Mouse (Mus musculus) heart, adult 8-10 months (tissue): ENCODE measurements around the gene Ormdl1. TPM values are rescaled to one million over a fixed set of nuclear protein-coding genes. Genes with fewer than 3 reads are reported as not detected.
"Not testable (repeated sequence)": the region's sequence is repeated elsewhere in the genome, so short reads cannot be mapped to it uniquely, and the experiment has no call there.

Source experiments
- DNase-seq: peaks from one replicate; pipeline ENCODE4 v3.0.0; 2022; ENCODE audit warnings: low spot score
- total RNA-seq, 4 experiments: library from RNA; stranded (reverse); gene quantifications; 2 replicates each; pipeline ENCODE4 v1.2.4; 2022

The Ormdl1 gene
- total RNA-seq = 10 to 100 TPM; 11.6 to 16.9 (median 16.3) TPM

DNA sequence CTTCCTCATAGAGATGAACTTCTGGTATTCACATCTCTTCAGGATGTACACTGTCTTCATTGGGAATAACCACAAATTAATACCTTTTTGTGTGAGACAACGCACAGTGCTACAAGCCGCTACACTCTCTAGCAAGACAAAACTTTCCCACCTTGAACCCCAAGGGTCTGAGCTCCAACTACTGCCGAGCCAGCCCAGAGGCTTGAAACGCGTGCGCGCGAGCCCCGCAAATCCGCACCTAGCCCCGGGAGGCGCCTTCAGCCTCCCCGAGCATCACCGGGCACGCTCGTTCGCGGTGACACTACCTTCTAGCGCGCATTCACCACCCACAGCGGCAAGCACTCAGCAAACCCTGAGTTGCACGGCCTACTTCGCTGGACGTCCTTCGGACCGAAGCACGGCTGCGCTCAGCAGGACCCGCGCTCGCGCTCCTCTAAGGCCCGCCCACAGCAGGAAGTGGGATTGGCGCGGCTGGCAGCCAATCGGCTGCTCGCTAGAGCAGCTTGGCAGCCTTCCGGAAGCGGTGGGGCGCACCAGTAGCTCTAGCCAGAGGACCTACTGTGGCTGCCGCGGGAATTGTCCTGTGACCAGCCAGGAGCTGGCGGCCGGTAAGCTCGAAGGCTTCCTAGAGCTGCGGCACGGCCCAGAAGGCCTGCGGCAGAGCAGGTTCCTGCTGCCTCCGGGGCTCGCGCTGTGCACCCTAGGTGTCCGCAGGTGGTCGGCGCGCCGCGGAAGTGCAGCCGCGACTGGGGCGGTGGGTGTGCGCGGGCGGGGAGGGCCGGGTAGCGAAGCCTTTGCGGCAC, at the start of gene Ormdl1, which contains the start of the genes Pms1 and Gm28778:
Gene Ormdl1 (plus strand): TSS at position 515 of the 803 bp plus-strand sequence.
Gene Pms1 (minus strand): TSS at position 438 of the 803 bp plus-strand sequence.
Gene Gm28778 (plus strand): TSS at position 531 of the 803 bp plus-strand sequence.
- DNase-seq = peak; percentile 95

DNA sequence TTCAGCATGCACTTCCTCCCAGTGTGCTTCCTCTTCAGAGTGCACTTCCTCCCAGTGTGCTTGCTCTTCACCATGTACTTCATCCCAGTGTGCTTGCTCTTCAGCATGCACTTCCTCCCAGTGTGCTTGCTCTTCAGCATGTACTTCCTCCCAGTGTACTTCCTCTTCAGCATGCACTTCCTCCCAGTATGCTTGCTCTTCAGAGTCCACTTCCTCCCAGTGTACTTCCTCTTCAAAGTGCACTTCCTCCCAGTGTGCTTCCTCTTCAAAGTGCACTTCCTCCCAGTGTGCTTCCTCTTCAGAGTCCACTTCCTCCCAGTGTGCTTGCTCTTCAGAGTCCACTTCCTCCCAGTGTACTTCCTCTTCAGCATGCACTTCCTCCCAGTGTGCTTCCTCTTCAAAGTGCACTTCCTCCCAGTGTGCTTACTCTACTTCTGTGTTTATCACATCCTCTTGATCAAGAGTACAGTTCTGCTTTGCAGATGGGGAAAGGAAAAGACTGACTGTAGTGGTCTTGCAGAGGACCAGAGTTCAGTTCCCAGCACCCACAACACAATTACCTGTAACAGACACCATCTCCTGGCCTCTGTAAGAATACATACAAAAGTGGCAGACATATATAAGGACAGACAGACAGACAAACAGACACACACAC, 31.8 kb upstream of the Ormdl1 start:
- not testable (repeated sequence) for DNase-seq

DNA sequence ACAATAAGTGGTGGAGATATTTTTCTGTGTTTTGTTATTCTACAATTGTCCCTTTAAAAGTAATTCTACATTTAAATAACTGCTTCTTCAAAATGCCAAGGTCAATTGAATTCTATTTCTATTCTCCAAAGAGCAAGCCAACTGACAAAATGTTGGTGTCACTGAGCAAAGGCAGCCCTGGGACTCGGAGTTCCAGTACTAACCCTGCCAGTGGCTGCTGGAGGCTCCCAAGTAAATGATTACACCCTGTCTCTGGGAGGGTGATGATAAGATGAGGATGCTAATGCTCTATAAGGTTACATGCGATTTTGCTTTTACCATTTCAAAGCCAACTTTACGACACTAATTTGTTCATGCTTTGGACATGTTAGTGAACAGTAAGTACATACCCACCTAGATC, 27.0 kb upstream of the Ormdl1 start:
- peak; percentile 50 for DNase-seq

DNA sequence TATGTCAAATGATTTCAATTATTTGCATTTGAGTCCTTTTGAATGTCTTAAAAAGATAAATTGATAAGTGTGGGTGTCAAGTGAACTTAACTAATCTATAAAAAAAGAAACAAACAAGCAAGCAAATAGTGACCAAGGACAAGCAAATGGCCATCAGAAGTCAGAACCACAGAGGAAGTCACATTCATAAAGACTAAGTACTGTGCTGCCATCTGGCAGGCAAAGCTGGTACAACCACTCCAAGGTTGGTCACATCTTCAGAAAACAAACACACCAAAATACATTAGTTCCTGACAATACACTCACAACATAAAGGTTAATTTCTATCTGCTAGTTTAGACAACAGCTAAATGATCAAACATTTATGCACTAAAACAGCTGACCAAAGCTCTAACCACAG, 24.2 kb upstream of the Ormdl1 start:
- DNase-seq = peak; percentile 8

DNA sequence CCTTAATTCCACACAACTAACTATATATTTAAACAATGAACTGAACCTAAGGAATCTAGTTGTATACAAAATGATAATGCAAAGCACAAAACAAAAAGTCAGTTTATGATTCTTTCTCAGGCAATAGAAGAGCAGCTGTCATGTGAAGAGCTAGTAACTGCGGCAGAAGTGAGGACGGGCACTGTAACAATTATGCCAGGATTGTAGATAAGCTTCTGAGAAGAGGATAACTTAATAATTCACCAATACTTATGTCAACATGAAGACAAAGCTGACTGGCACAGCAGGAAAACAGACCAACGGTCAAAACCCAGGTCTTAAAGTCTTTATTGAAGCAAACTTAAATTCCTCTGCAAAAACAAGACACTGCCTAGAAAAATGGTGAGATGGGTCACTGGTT, 5.7 kb upstream of the Ormdl1 start:
- DNase-seq = no peak

DNA sequence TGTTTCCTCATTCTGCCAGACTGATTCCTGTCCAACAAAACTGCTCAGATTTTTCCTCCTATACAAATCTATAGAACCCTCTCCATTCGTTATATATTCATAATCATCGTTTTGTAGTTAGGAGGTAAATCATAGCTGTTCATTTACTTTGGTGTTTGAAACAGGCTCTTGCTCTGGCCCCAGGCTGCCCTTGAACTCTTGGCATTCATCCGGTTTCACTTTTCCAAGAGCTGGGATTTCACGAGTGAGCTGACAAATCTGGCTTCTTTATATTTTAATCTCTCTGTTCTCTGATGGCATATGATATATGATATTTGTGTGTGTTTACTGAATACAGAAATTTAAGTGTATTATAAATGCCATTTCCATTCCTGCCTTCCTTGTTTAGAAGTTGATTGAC, 3.6 kb downstream of the Ormdl1 start:
- no peak for DNase-seq

DNA sequence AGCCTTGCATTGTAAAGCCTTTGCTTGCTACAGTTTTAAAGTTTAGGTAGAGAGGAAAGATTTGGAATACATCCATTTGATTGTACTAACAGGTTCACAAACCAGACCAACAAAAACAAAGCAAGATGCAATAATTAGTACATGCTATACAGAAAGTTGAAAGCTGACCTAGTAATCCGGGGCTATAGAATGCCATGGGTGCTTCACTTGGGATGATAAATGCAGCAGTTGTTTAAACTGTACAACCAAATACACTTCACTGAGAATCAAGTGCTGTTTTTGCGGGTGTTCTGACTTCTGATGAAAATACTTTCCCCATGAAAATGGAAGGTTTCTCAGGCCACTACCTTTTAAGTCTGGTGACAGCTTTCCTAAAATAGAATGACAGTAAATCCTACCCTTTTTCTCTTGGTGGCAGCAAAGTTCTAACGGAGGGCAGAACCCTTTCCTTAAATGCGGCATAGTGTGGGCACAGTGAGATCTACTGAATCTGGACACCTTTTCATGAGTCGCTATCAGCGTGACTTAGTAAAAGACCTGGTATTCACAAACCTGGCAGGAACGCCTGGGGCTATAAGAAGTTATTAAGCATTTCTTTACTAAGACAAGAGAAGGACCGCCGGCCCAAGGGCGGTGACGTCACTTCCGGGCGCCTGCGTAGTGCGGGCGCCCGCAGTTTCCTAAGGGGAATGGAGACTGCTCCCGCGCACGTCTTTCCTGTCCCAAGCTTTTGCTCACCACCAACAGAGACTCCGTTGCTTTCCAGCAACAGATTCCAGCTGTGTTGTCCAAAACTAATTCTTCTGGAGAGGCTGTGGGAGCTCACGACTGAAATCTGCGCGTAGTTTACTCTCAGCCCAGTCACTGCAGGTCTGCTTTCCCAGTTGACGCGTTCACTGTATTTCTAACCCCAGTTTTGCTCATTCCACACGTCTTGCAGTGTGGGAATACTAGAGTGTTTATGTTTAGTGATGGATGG, 16.4 kb downstream of the Ormdl1 start, which contains the start of gene Osgepl1:
Gene Osgepl1 (plus strand): TSS at position 636 of the 979 bp plus-strand sequence.
- peak; percentile 85 for DNase-seq

DNA sequence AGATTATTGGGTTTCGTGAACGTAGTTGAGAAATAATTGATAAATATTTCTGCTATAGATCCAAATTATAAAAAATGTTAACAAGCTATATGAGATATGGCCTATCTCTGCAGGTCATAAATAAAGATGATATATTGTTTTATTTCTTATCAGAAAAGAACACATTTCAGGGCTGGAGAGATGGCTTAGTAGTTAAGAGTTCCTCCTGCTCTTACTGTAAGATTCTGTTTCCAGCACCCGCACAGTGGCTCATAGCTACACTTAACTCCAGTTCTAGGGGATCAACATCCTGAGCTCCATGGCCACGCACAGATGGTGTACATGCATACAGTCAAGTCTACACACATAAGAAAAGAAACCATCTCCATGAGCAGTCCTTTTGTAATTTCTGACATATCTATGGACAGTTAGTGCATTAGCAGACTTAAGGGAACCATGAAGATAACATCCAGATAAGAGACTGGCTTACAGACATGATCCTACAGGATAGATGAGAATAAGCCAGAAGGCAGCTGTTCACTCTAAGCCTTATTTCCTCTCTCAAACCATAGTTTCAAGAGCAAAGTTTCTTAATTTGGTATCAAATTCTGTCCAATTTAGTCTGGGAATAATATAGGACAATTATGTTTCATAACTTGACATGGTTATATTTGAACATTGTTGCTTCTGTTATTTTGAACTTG, 24.9 kb downstream of the Ormdl1 start:
- DNase-seq = no peak

DNA sequence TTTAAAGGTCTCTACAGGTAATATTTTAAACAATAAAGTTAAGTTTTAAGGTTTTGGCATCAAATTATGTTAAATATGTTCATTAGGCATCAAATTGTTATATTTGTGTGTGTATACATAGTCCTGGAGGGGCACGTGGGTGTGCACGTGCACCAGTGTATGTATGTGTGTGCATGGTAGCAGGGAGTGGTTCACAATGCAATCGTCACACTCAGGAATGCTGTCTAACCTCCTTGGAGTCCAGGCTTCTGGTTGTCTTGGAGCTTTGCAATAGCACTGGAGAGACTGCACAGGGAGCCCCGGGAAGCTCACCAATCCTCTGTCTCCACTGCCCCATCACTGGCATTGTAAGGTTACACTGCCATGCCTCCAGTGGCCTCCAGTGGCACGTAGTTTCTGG, 26.4 kb downstream of the Ormdl1 start:
- DNase-seq = no peak

DNA sequence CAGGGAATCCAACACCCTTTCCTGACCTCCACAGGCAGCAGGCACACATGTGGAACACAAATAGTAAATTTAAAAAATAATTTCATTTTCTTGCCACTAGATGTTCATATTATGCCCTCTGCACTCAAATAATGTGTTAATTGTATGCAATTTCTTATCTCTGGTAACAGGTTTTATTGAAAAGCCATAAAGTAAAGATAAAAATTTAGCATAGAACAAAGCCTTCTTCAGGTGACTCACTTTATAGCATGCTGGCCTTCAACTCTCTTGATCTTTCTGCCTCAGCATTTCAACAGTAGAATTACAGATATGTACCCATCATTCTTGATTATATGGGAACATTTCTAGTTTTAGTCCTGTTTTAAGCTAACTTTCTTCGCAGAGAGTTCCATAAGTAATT, 27.4 kb downstream of the Ormdl1 start:
- DNase-seq = no peak

DNA sequence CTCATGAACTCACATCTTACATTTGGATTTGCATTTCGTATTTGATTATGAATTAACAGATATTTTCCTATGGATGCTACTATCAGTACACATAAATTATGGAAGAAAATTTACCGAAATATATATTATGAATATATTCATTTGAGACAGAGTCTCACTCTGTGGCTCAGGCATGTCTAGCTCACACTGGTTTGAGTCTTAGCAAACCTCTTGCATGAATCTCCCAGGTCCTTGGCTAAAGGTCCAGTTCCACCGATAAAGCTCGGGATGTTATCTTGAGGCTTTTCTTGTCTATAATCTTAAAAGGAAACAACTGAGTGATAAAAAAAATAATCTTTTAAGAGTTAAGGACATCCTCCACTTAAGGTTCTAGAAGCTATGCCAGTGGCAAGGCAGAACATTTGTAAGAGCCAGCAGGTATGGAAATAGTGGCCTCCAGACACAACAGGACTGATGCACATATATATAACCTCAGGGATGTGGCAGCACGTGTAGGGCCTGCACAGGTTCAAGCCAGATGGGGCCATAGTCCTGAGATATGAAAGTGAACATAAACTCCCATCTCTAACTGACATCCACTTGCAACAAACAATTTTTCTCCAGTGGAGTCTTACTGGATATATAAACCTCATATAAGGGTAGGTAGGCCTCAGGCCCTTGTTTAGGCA, 28.1 kb downstream of the Ormdl1 start:
- DNase-seq = no peak

DNA sequence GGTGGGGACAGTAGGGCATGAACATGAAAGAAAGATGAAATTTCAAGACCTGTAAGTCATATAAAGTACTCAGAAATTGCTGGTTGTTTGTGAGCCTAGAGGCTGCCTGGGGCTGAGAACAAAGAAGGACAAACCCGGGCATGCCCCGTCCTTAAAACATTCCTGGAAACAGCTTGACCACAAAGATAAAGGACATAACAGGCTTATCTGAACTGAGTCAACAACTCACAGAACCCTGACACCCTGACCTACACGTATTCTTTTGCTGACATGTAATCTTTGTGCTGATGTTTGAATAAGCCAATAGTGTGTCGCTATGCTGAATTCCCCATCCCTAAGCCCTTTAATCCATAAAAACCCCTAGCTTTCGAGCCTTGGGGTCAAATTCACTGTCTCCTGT, 36.6 kb downstream of the Ormdl1 start:
- not testable (repeated sequence) for DNase-seq

DNA sequence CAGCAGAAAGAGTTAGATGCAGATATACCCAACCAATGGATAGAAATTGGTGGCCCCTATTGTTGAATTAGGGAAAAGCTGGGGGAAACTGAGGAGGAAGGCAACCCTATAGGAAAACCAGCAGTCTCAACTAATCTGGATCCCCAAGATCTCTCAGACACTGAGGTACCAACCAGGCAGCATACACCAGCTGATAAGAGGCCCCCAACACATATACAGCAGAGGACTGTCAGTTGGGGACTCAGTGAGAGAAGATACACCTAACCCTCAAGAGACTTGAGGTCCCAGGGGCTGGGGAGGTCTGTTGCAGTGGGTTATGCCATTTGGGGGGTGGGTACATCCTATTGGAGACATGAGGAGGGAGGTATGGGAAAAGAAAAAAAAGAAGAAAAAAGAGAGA, 38.6 kb downstream of the Ormdl1 start:
- no peak for DNase-seq

DNA sequence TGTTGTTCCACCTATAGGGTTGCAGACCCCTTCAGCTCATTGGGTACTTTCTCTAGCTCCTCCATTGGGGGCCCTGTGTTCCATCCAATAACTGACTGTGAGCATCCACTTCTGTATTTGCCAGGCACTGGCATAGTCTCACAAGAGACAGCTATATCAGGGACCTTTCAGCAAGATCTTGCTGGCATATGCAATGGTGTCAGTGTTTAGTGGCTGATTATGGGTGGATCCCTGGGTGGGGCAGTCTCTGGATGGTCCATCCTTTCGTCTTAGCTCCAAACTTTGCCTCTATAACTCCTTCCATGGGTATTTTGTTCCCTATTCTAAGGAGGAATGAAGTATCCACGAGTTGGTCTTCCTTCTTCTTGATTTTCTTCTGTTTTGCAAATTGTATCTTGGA, 40.5 kb downstream of the Ormdl1 start:
- DNase-seq = not testable (repeated sequence)

DNA sequence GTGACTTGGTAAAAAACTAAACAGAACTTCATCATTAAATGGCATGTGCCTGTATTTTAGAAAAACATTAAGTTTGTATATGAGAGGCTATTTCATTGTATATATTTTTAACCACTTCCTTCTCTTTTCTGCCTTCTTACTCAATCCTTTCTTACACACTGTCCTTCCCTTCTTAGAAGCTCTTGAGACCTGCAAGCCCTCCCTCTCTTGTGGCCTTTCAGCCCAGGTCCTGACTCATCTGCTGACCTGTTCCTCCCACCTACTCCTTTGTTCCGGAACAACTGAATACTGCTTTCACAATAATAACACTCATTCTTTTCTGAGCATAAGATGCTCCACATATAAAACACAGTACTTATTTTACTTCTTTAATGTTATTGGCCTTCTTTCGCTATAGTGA, 44.2 kb downstream of the Ormdl1 start:
- no peak for DNase-seq

DNA sequence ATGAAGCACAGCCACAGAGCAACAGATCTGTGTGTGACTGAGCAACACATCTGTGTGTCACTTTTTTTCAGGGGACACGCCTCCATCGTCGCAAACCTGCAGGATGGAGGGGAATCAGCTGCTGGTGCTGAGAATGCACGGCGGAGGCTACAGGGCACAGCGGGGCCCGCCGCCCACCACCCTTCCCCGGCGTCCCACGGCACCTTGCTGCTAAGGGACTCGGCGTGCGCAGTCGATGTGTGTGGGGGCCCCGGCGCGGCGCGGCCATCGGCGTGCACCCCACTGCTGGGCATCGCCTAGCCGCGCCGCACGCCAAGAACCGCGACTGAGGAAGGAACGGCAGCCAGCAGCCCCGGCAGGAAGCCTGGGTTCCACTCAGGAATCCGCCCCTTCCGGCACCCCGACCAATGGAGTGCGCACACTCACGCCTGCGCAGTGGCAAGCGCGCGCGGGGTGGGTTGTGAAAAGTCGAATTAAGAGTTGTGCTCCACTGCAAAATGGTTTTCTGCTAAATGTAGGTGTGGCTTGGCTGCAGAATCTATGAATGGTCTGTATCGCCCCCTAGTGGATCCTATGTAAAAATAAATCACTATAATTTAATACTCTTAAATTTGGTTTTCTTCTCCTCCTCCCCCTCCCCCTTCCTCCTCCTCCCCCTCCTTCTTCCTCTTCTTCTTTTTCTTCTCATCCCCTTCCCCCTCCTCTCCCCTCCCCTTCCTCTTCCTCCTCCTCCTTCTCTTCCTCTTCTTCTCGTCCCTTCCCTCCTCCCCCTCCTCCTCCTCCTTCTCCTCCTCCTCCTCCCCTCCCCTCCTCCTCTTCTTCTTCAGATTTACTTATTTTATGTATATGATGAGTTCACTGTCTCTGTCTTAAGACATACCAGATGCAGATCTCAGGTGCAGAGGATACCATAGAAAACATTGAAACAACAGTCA, 55.7 kb downstream of the Ormdl1 start, which contains the start of the genes Asdurf, Gm28551 and Asnsd1:
Gene Asdurf (minus strand): TSS at position 293 of the 935 bp plus-strand sequence.
Gene Gm28551 (minus strand): TSS at position 341 of the 935 bp plus-strand sequence.
Gene Asnsd1 (minus strand): TSS at position 426 of the 935 bp plus-strand sequence.
- DNase-seq = peak; percentile 99

DNA sequence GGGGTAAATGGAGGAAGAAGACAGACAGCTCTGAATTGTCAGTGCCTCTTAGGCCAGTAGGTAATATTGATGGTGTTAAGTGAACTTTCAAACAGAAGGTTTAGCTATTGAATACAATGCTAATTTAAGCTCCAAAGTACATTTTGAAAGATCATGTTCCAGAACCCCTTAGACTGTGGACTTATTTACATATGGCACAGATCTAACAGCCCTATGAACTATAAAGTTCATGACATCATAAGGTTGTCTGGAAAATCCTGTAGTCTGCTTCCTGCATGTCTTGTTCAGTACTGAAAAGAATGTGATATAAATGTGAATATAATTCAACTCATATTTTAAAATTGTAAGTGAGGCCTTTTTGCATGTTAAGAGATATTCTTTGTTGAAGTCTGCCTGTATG, 62.1 kb downstream of the Ormdl1 start:
- no peak for DNase-seq
